Mouse (Mus musculus): ENCODE results near the gene Jmjd7. TPM values are rescaled to one million over a fixed set of nuclear protein-coding genes. Genes with fewer than 3 reads are reported as not detected.
A peak's percentile ranks its signal among the peaks of the same experiment; 100 is the strongest.

The Jmjd7 gene
- polyA plus RNA-seq, 1 experiment from 2014 or later, result 21.9 TPM

- no peak overlapping the region for H3K9ac ChIP-seq
- no peak overlapping the region for H3K4me3 ChIP-seq (replicated peaks)
- 35% methylated on average over 9 of the region's 9 CpGs for WGBS
Measured at GRCm38 (mm10) chr2:119995391-119996281, 31.6 kb upstream of the Jmjd7 start.

GRCm38 (mm10) chr2:119997354-119997753, 29.9 kb upstream of the Jmjd7 start:
- Histone ChIP-seq H3K4me2 (no peak overlapping the region), H3K36me3 (peaks cover 9% of the 10 kb centered on the region; the same call in 1 of the 2 replicates), H3K4me3 (replicated peaks) (no peak overlapping the region), H3K9me3 (replicated peaks) (no peaks in the 10 kb centered on the region), H3K27me3 (no peaks in the 10 kb centered on the region), H3K27ac (0 out of 2 replicates have a peak overlapping the region, but pooled peaks have one; percentile 96), H3K4me1 (peaks cover 51% of the 10 kb centered on the region), H3K9ac (no peak overlapping the region)
- WGBS, result 76% methylated on average over 4 of the region's 4 CpGs
- no peak for ATAC-seq (replicated peaks; ENCODE audit: low FRiP score)

More at GRCm38 (mm10) chr2:119995391-119996281, 31.6 kb upstream of the Jmjd7 start:
- peak overlapping the region; percentile 30; the same call in 1 of the 2 replicates for H3K4me2 ChIP-seq
- H3K9me3 ChIP-seq (replicated peaks), result no peaks in the 10 kb centered on the region
- peaks cover 5% of the 10 kb centered on the region; the same call in 1 of the 2 replicates for H3K36me3 ChIP-seq
- H3K27me3 ChIP-seq, result no peaks in the 10 kb centered on the region
- peaks cover 38% of the 10 kb centered on the region for H3K4me1 ChIP-seq
- H3K27ac ChIP-seq, result peak overlapping the region; percentile 96
- ATAC-seq (replicated peaks; ENCODE audit: low FRiP score), result peak; percentile 52

GRCm38 (mm10) chr2:119999731-120000130, 27.6 kb upstream of the Jmjd7 start:
- peaks cover 44% of the 10 kb centered on the region for H3K4me1 ChIP-seq
- peaks cover 13% of the 10 kb centered on the region for H3K36me3 ChIP-seq
- no peak for ATAC-seq (replicated peaks; ENCODE audit: low FRiP score)
- no peaks in the 10 kb centered on the region for H3K9me3 ChIP-seq (replicated peaks)
- WGBS, result 95% methylated on average over 2 of the region's 2 CpGs
- H3K4me3 ChIP-seq (replicated peaks), result no peak overlapping the region
- no peak overlapping the region for H3K9ac ChIP-seq
- no peaks in the 10 kb centered on the region for H3K27me3 ChIP-seq
- H3K4me2 ChIP-seq, result no peak overlapping the region
- H3K27ac ChIP-seq, result no peak overlapping the region

- peaks cover 15% of the 10 kb centered on the region for H3K36me3 ChIP-seq
Measured at GRCm38 (mm10) chr2:120000882-120001584, 26.2 kb upstream of the Jmjd7 start.

GRCm38 (mm10) chr2:120001956-120002355, 25.3 kb upstream of the Jmjd7 start:
- no peaks in the 10 kb centered on the region for H3K9me3 ChIP-seq (replicated peaks)
- 0 out of 2 replicates have a peak overlapping the region, but pooled peaks have one; percentile 9 for H3K27ac ChIP-seq
- no peak for ATAC-seq (replicated peaks; ENCODE audit: low FRiP score)
- no peak overlapping the region for H3K4me3 ChIP-seq (replicated peaks)
- peaks cover 26% of the 10 kb centered on the region for H3K4me1 ChIP-seq
- H3K4me2 ChIP-seq, result no peak overlapping the region
- no peak overlapping the region for H3K9ac ChIP-seq
- WGBS, result 68% methylated on average over 4 of the region's 4 CpGs
- H3K36me3 ChIP-seq, result peaks cover 15% of the 10 kb centered on the region
- H3K27me3 ChIP-seq, result no peaks in the 10 kb centered on the region

More at GRCm38 (mm10) chr2:120000882-120001584, 26.2 kb upstream of the Jmjd7 start:
- no peak overlapping the region for H3K4me2 ChIP-seq
- H3K4me3 ChIP-seq (replicated peaks), result no peak overlapping the region
- peaks cover 32% of the 10 kb centered on the region for H3K4me1 ChIP-seq
- no peaks in the 10 kb centered on the region for H3K27me3 ChIP-seq
- no peak overlapping the region for H3K9ac ChIP-seq
- ATAC-seq (replicated peaks; ENCODE audit: low FRiP score), result 0 out of 2 replicates have a peak, but pooled peaks have one; percentile 46
- no peaks in the 10 kb centered on the region for H3K9me3 ChIP-seq (replicated peaks)
- peak overlapping the region; percentile 46 for H3K27ac ChIP-seq
- 50% methylated on average over 3 of the region's 3 CpGs for WGBS

GRCm38 (mm10) chr2:120003970-120004369, 23.3 kb upstream of the Jmjd7 start:
- no peak for ATAC-seq (replicated peaks; ENCODE audit: low FRiP score)

GRCm38 (mm10) chr2:120006696-120007095, 20.6 kb upstream of the Jmjd7 start:
- Histone ChIP-seq H3K27me3 (no peaks in the 10 kb centered on the region), H3K4me1 (peaks cover 11% of the 10 kb centered on the region; the same call in 1 of the 2 replicates), H3K9me3 (replicated peaks) (no peaks in the 10 kb centered on the region), H3K4me3 (replicated peaks) (no peak overlapping the region), H3K9ac (no peak overlapping the region), H3K27ac (no peak overlapping the region), H3K4me2 (no peak overlapping the region), H3K36me3 (peaks cover 5% of the 10 kb centered on the region; the same call in 1 of the 2 replicates)
- ATAC-seq (replicated peaks; ENCODE audit: low FRiP score), result no peak
- 96% methylated on average over 7 of the region's 7 CpGs for WGBS

More at GRCm38 (mm10) chr2:120003970-120004369, 23.3 kb upstream of the Jmjd7 start:
- Histone ChIP-seq H3K4me2 (no peak overlapping the region), H3K4me3 (replicated peaks) (no peak overlapping the region), H3K4me1 (peaks cover 21% of the 10 kb centered on the region), H3K36me3 (peaks cover 12% of the 10 kb centered on the region), H3K9me3 (replicated peaks) (no peaks in the 10 kb centered on the region), H3K27me3 (no peaks in the 10 kb centered on the region), H3K27ac (no peak overlapping the region), H3K9ac (no peak overlapping the region)
- WGBS, result 91% methylated on average over 2 of the region's 2 CpGs

GRCm38 (mm10) chr2:120007680-120008210, 19.5 kb upstream of the Jmjd7 start:
- Histone ChIP-seq H3K27me3 (no peaks in the 10 kb centered on the region), H3K4me3 (replicated peaks) (no peak overlapping the region), H3K27ac (no peak overlapping the region), H3K4me2 (no peak overlapping the region), H3K4me1 (0 out of 2 replicates have a peak, but pooled peaks cover 7% of the 10 kb centered on the region), H3K36me3 (peaks cover 9% of the 10 kb centered on the region; the same call in 1 of the 2 replicates), H3K9me3 (replicated peaks) (no peaks in the 10 kb centered on the region), H3K9ac (no peak overlapping the region)
- 88% methylated on average over 4 of the region's 4 CpGs for WGBS
- no peak for ATAC-seq (replicated peaks; ENCODE audit: low FRiP score)

GRCm38 (mm10) chr2:120008672-120009071, 18.6 kb upstream of the Jmjd7 start:
- Histone ChIP-seq H3K36me3 (peaks cover 16% of the 10 kb centered on the region; the same call in 1 of the 2 replicates), H3K4me2 (no peak overlapping the region), H3K4me3 (replicated peaks) (no peak overlapping the region), H3K4me1 (0 out of 2 replicates have a peak, but pooled peaks cover 7% of the 10 kb centered on the region), H3K27me3 (no peaks in the 10 kb centered on the region), H3K9ac (no peak overlapping the region), H3K9me3 (replicated peaks) (no peaks in the 10 kb centered on the region), H3K27ac (peak overlapping the region; percentile 14; the same call in 1 of the 2 replicates)
- ATAC-seq (replicated peaks; ENCODE audit: low FRiP score), result no peak
- WGBS, result 22% methylated on average over 4 of the region's 4 CpGs

GRCm38 (mm10) chr2:120011462-120012200, 15.7 kb upstream of the Jmjd7 start:
- 0 out of 2 replicates have a peak, but pooled peaks cover 7% of the 10 kb centered on the region for H3K4me1 ChIP-seq
- no peak overlapping the region for H3K4me2 ChIP-seq
- ATAC-seq (replicated peaks; ENCODE audit: low FRiP score), result no peak
- H3K9me3 ChIP-seq (replicated peaks), result no peaks in the 10 kb centered on the region
- no peaks in the 10 kb centered on the region for H3K27me3 ChIP-seq
- H3K4me3 ChIP-seq (replicated peaks), result no peak overlapping the region
- H3K36me3 ChIP-seq, result peaks cover 34% of the 10 kb centered on the region
- no peak overlapping the region for H3K27ac ChIP-seq
- H3K9ac ChIP-seq, result no peak overlapping the region
- 80% methylated on average over 8 of the region's 8 CpGs for WGBS

- no peak for ATAC-seq (replicated peaks; ENCODE audit: low FRiP score)
- H3K4me1 ChIP-seq, result 0 out of 2 replicates have a peak, but pooled peaks cover 7% of the 10 kb centered on the region
- no peak overlapping the region for H3K9ac ChIP-seq
- H3K27ac ChIP-seq, result no peak overlapping the region
- H3K9me3 ChIP-seq (replicated peaks), result no peaks in the 10 kb centered on the region
- H3K36me3 ChIP-seq, result peaks cover 47% of the 10 kb centered on the region
- no peak overlapping the region for H3K4me2 ChIP-seq
- WGBS, result 85% methylated on average over 13 of the region's 13 CpGs
- no peaks in the 10 kb centered on the region for H3K27me3 ChIP-seq
- no peak overlapping the region for H3K4me3 ChIP-seq (replicated peaks)
Measured at GRCm38 (mm10) chr2:120012924-120013323, 14.4 kb upstream of the Jmjd7 start.

Data from kidney, embryonic 15.5 days (tissue).